In the genomic region with DNA sequence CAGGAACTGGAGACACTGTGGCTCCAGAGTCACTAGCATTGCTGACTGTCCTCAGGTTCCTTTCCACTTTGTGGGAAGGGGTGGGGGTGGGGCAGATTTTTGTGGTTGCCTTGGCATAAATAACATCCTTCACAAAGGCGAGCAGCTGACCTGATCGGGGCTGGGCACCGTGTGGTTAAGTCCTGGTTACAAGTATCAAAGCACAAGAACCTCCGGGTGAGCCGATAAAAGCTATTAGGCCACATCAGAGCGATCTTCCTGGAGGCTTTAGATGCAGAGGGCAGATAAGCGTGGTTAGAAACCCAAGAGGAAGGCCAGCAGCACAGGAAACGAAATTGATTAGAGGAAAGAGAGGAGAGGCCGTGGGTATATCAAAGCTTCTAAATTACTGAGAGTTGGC, we compare ENCODE assay signal across 11 mouse cellular contexts. TPM values are rescaled to one million over a fixed set of nuclear protein-coding genes. Genes with fewer than 3 reads are reported as not detected.
DNase-seq lines count a peak whose midpoint lies in the region; ATAC-seq lines count a peak whose summit lies in the region.
"Had no signal": no experiment of that assay in that cellular context is flagged by ENCODE, and none has a peak within 500 bp of the region (broad histone marks: within the 10 kb centered on the region; RNA-seq: fewer than 3 reads in every experiment).

No protein-coding gene starts in this region.

- peak; percentile 83 to 93 for ATAC-seq in hematopoietic stem cell, adult 5-6 weeks (replicated peaks in 1 of 2; ENCODE audit: insufficient read depth in 1 of 2, low FRiP score in 2 of 2, low TSS enrichment in 1 of 2, low read depth in 1 of 2, poor library complexity in 2 of 2, severe bottlenecking in 2 of 2)

- DNase-seq in embryo, embryonic 10.5 days (ENCODE audit: low spot score), result peak; percentile 21
- no peak for DNase-seq in embryo, embryonic 9.5 days (ENCODE audit: extremely low spot score)
- DNase-seq in ovary, postnatal 36 days (ENCODE audit: low spot score), result peak; percentile 11
- no peak for DNase-seq in ovary, adult 18-20 months (ENCODE audit: low spot score)
- DNase-seq in adrenal gland, adult 8-10 months, result no peak
- no peak for DNase-seq in adrenal gland, postnatal 14 days
- DNase-seq in thymus, adult 18-20 months, result no peak
- DNase-seq: cerebellum, adult 11 months; heart, adult 18-20 months; layer of hippocampus, adult 9-11 months had no signal

RNA-seq across cellular contexts. Expression of a gene that starts 55.1 kb away (rescaled TPM):
- 3.6 and 5.7 TPM in 2 replicates for total RNA-seq in hematopoietic stem cell, adult 5-6 weeks (2017)
- total RNA-seq in adrenal gland, adult 8-10 months (2022), result under 1 TPM; 0.52 to 0.78 (median 0.61) TPM
- total RNA-seq in adrenal gland, postnatal 14 days (2021), result 0.41 and 0.63 TPM in 2 replicates

Comparison
In these comparisons a context has a peak if more than half of its experiments do, and no peak if none do; other contexts are left out.
1. DNase-seq: peak in embryo, embryonic 10.5 days (single experiment) and ovary, postnatal 36 days (single experiment); none in embryo, embryonic 9.5 days (single experiment), ovary, adult 18-20 months (single experiment), adrenal gland, adult 8-10 months (single experiment), adrenal gland, postnatal 14 days (single experiment) and thymus, adult 18-20 months (0 of 2).